Mouse (Mus musculus): ENCODE measurements at regions not wholly inside any gene's neighbourhood (a gene's known extent, or its start where the extent isn't known, plus 50 kb on each side); places are given as distances from the start of the nearest gene placed in this dataset.

DNA sequence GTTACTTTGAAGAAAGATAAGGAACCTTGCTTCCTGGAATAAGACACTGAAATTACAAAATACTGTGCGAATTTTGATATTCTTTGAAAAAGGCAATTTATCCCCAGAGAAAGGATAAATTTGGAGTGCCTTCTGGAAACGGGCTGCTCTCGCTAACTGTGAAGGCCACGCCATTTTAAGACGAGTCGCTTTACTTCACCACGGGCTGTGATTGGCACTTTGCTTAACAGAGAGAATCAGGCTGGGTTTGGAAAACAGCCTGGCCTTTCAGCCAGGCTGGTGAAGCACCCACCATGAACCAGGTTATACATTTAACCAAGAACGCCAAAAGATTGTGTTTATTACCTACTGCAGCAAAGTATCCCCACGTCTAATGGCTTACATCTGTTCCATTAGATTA is 132.7 kb downstream of the Gm9817 start:
- TF ChIP-seq POLR2A (IDR thresholded peaks at IDR 0.05; ENCODE audit: borderline replicate concordance, low read depth, low read length) (no peak), CTCF (IDR thresholded peaks at IDR 0.05; ENCODE audit: low read depth, low read length) (no peak)
